Mouse (Mus musculus): ENCODE results near the gene Adamts18.

DNA sequence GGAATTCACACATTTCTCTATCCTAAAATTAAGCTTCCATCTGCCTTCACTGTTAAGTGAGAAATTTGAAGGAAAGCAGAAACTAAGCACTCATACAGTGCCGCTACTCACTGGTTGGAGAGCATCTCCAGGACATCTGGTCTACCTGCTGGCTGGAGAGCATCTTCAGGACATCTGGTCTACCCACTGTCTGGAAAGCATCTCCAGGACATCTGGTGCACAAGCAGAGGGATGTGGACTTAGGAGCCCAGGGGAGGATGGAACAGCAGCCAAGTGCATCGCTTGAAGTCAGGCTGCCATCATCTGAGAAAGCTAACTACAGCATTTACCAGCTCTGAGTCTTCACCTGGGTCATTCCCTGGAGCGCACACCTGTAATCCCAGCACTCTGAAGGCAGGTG lies 38.0 kb upstream of the Adamts18 start:
- no peak for TF ChIP-seq EP300 (IDR thresholded peaks at IDR 0.05; ENCODE audit: low read depth)
- no peak for TF ChIP-seq CTCF (IDR thresholded peaks at IDR 0.05; ENCODE audit: low read depth)
